Mouse (Mus musculus): Measurements from ENCODE around the gene Rbpms2. TPM values are rescaled to one million over a fixed set of nuclear protein-coding genes. Genes with fewer than 3 reads are reported as not detected.
A peak's percentile ranks its signal among the peaks of the same experiment; 100 is the strongest.

Rbpms2 gene
- total and polyA plus RNA-seq, 3 experiments = 0.13 to 0.33 TPM; not detected in 1

- Histone ChIP-seq H3K36me3 (replicated peaks) (peaks cover 5% of the 10 kb centered on the region), H3K4me3 (ENCODE audit: low read depth, low read length) (no peak overlapping the region), H3K27me3 (ENCODE audit: insufficient read depth, low read length) (0 out of 2 replicates have a peak, but pooled peaks cover 4% of the 10 kb centered on the region), H3K9me3 (replicated peaks) (no peaks in the 10 kb centered on the region), H3K4me1 (ENCODE audit: insufficient read depth, low read depth, low read length) (peaks cover 4% of the 10 kb centered on the region; the same call in 1 of the 2 replicates)
- DNase-seq (ENCODE audit: low spot score) (no peak), ATAC-seq (ENCODE audit: extremely low read depth, insufficient number of reproducible peaks, low FRiP score, poor library complexity, severe bottlenecking) (no peak)
- TF ChIP-seq CTCF (IDR thresholded peaks at IDR 0.05; ENCODE audit: low read depth, low read length) (no peak), TAL1 (conservative IDR thresholded peaks at IDR 0.05; ENCODE audit: low read depth, low read length) (no peak), GATA2 (IDR thresholded peaks at IDR 0.05; ENCODE audit: borderline replicate concordance, low read depth, low read length) (no peak), GATA1 (IDR thresholded peaks at IDR 0.05; ENCODE audit: borderline replicate concordance, low read length) (no peak), POLR2AphosphoS5 (IDR thresholded peaks at IDR 0.05; ENCODE audit: insufficient replicate concordance, low read depth, low read length) (no peak)
Observed at GRCm38 (mm10) chr9:65600951-65601350, 28.5 kb upstream of the Rbpms2 start.

DNA sequence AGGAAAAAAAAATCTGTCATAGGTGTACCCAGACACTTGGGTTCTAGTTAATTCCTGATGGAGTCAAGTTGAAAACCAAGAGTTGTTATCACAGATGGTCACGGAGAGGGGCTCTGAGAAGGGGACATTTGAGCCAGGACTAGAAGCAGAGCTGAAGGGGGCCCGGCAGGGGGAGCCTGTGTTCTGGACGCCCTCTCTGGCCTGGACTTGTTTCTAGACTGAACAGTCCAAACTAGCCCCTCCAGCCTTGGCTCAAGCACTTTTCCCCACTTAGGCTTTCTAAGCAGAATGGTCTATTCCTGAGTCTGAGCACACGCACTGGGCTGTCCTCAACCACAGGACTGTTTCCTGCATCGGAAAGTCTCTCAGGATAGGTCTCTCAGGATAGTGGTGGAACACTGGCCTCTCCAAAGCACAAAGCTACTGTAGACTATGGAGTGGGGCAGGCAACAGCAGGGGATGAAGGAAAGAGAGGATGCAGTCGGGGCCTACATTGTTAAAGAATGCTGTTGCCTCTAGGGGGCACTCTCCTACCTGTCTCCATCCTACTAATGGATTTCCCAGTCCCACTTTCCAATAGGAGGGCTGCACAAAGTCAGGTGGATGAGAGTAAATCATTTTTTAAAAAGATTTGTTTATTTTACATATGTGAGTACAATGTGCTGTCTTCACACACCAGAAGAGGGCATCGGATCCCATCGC, 25.9 kb upstream of the Rbpms2 start:
- H3K9me3 ChIP-seq (replicated peaks) = no peaks in the 10 kb centered on the region
- TF ChIP-seq CTCF (IDR thresholded peaks at IDR 0.05; ENCODE audit: low read depth, low read length) (peak; percentile 13; the same call in 1 of the 2 replicates), GATA2 (IDR thresholded peaks at IDR 0.05; ENCODE audit: borderline replicate concordance, low read depth, low read length) (no peak), TAL1 (conservative IDR thresholded peaks at IDR 0.05; ENCODE audit: low read depth, low read length) (no peak)
- DNase-seq (ENCODE audit: low spot score) = no peak
- peaks cover 4% of the 10 kb centered on the region; the same call in 1 of the 2 replicates for H3K4me1 ChIP-seq (ENCODE audit: insufficient read depth, low read depth, low read length)
- H3K36me3 ChIP-seq (replicated peaks) = no peaks in the 10 kb centered on the region
- H3K27me3 ChIP-seq (ENCODE audit: insufficient read depth, low read length) = peaks cover 20% of the 10 kb centered on the region
- ATAC-seq (ENCODE audit: extremely low read depth, insufficient number of reproducible peaks, low FRiP score, poor library complexity, severe bottlenecking) = no peak
- H3K4me3 ChIP-seq (ENCODE audit: low read depth, low read length) = no peak overlapping the region

DNA sequence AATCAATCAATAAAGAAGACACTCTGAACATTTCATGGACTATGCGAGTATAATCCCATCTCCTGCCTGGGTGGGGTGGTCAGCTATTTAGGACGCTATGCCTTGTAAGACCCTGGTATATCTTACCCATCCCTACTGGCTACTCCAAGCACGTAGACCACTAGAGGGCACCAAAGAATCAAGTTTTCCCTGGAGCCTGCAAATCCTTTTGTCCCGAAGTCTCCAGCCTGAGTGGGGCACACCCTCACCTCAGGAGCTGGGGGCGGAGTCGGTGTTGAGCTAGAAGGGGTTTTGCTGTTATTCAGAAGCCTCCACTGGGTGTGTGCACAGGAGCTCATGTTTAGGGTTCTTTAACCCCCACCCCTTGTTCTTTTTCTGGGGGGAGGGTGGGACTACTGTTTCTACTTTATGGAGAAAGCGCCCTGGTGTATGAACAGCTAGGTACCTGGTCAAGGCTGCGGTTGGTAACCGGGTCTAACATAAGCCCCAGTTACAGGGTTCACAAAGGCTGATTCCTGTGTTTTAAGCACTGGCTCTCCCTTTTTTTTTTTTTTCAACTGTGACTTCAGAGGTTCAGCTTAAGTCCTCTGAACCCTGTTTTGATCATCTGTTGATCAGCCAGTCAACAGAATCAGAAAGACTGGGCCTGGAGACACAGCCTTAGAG, 23.8 kb upstream of the Rbpms2 start:
- no peak overlapping the region for H3K4me3 ChIP-seq (ENCODE audit: low read depth, low read length)
- DNase-seq (ENCODE audit: low spot score) (peak; percentile 57), ATAC-seq (ENCODE audit: extremely low read depth, insufficient number of reproducible peaks, low FRiP score, poor library complexity, severe bottlenecking) (no peak)
- peaks cover 4% of the 10 kb centered on the region; the same call in 1 of the 2 replicates for H3K4me1 ChIP-seq (ENCODE audit: insufficient read depth, low read depth, low read length)
- H3K36me3 ChIP-seq (replicated peaks) = no peaks in the 10 kb centered on the region
- TF ChIP-seq POLR2AphosphoS5 (IDR thresholded peaks at IDR 0.05; ENCODE audit: insufficient replicate concordance, low read depth, low read length) = no peak
- TF ChIP-seq TAL1 (conservative IDR thresholded peaks at IDR 0.05; ENCODE audit: low read depth, low read length) = no peak
- TF ChIP-seq CTCF (IDR thresholded peaks at IDR 0.05; ENCODE audit: low read depth, low read length) = peak; percentile 22; the same call in 1 of the 2 replicates
- peaks cover 22% of the 10 kb centered on the region for H3K27me3 ChIP-seq (ENCODE audit: insufficient read depth, low read length)
- no peaks in the 10 kb centered on the region for H3K9me3 ChIP-seq (replicated peaks)

DNA sequence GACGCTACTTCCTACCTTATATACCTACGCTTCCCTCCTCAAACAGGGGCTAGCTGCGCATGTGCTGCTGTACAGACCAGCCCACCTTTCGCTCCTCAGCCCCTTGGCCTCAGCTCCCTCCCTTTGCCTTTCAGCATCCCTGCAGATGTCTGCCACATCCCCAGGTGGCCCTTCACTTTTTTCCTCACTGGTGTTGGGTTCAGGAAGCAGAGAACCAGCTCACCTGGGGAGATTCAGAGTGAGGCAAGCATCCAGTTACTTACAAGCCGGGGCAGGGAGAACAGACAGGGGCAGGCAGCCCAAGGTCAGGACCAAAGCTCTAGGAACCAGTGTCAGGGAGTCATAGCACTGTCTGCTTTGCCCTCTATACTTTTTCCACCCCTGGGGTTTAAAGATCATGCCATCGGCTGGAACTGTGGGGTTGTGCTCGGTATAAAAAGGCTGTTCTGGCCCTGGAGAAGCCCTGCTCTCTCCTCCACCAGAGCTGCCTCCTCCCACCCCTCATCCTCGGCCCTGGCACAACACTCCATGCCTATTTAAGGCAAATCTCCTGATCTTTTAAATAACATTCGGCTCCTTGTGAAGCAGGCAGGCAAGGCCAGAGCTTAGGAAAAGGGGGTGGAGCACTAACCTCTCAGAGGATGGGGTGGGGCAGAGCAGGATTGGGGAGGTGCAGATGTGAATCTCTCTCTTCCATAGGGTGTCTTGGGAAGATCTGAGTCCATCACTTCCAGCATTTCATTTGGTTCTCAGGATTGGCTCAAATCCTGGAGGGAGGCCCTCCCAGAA, 22.9 kb upstream of the Rbpms2 start:
- H3K9me3 ChIP-seq (replicated peaks) = no peaks in the 10 kb centered on the region
- H3K4me1 ChIP-seq (ENCODE audit: insufficient read depth, low read depth, low read length) = peaks cover 4% of the 10 kb centered on the region; the same call in 1 of the 2 replicates
- peaks cover 24% of the 10 kb centered on the region for H3K27me3 ChIP-seq (ENCODE audit: insufficient read depth, low read length)
- no peak overlapping the region for H3K4me3 ChIP-seq (ENCODE audit: low read depth, low read length)
- DNase-seq (ENCODE audit: low spot score) (no peak), ATAC-seq (ENCODE audit: extremely low read depth, insufficient number of reproducible peaks, low FRiP score, poor library complexity, severe bottlenecking) (no peak)
- TF ChIP-seq POLR2AphosphoS5 (IDR thresholded peaks at IDR 0.05; ENCODE audit: insufficient replicate concordance, low read depth, low read length) = no peak
- no peak for TF ChIP-seq GATA2 (IDR thresholded peaks at IDR 0.05; ENCODE audit: borderline replicate concordance, low read depth, low read length)
- H3K36me3 ChIP-seq (replicated peaks) = no peaks in the 10 kb centered on the region

DNA sequence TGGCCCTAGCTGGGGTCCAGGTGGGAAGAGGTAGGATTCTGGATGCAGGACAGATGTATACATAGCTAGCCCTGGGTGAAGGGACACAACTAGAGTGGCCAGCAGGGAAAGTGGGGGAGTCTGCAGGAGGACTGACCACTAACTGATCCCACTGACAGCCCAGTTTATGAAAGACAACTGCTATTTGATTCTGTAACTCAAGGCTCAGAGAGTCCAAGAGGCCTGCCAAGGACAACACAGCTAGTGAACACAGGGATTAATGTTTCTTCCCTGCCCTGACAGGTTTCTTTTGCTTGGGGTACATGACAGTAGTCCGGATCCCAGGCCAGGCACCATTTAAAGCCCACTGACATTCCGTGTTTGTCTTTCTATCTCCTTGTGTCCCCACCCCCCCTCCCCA, 22.3 kb upstream of the Rbpms2 start:
- Histone ChIP-seq H3K4me1 (ENCODE audit: insufficient read depth, low read depth, low read length) (peaks cover 4% of the 10 kb centered on the region; the same call in 1 of the 2 replicates), H3K9me3 (replicated peaks) (no peaks in the 10 kb centered on the region), H3K36me3 (replicated peaks) (no peaks in the 10 kb centered on the region), H3K4me3 (ENCODE audit: low read depth, low read length) (no peak overlapping the region), H3K27me3 (ENCODE audit: insufficient read depth, low read length) (peaks cover 20% of the 10 kb centered on the region)
- DNase-seq (ENCODE audit: low spot score) (no peak), ATAC-seq (ENCODE audit: extremely low read depth, insufficient number of reproducible peaks, low FRiP score, poor library complexity, severe bottlenecking) (no peak)
- TF ChIP-seq POLR2AphosphoS5 (IDR thresholded peaks at IDR 0.05; ENCODE audit: insufficient replicate concordance, low read depth, low read length) = no peak
- TF ChIP-seq TAL1 (conservative IDR thresholded peaks at IDR 0.05; ENCODE audit: low read depth, low read length) = no peak
- TF ChIP-seq GATA1 (IDR thresholded peaks at IDR 0.05; ENCODE audit: borderline replicate concordance, low read length) = no peak
- no peak for TF ChIP-seq GATA2 (IDR thresholded peaks at IDR 0.05; ENCODE audit: borderline replicate concordance, low read depth, low read length)
- TF ChIP-seq CTCF (IDR thresholded peaks at IDR 0.05; ENCODE audit: low read depth, low read length) = no peak

GRCm38 (mm10) chr9:65611969-65612486, 17.4 kb upstream of the Rbpms2 start:
- DNase-seq (ENCODE audit: low spot score) (no peak), ATAC-seq (ENCODE audit: extremely low read depth, insufficient number of reproducible peaks, low FRiP score, poor library complexity, severe bottlenecking) (no peak)
- peaks cover 23% of the 10 kb centered on the region for H3K27me3 ChIP-seq (ENCODE audit: insufficient read depth, low read length)
- no peaks in the 10 kb centered on the region for H3K9me3 ChIP-seq (replicated peaks)
- TF ChIP-seq GATA1 (IDR thresholded peaks at IDR 0.05; ENCODE audit: borderline replicate concordance, low read length) (no peak), CTCF (IDR thresholded peaks at IDR 0.05; ENCODE audit: low read depth, low read length) (no peak), TAL1 (conservative IDR thresholded peaks at IDR 0.05; ENCODE audit: low read depth, low read length) (no peak), GATA2 (IDR thresholded peaks at IDR 0.05; ENCODE audit: borderline replicate concordance, low read depth, low read length) (no peak), POLR2AphosphoS5 (IDR thresholded peaks at IDR 0.05; ENCODE audit: insufficient replicate concordance, low read depth, low read length) (no peak)
- H3K4me3 ChIP-seq (ENCODE audit: low read depth, low read length) = no peak overlapping the region
- H3K4me1 ChIP-seq (ENCODE audit: insufficient read depth, low read depth, low read length) = no peaks in the 10 kb centered on the region
- H3K36me3 ChIP-seq (replicated peaks) = no peaks in the 10 kb centered on the region
